Mouse (Mus musculus): ENCODE data around the gene Itga6. TPM values are rescaled to one million over a fixed set of nuclear protein-coding genes. Genes with fewer than 3 reads are reported as not detected.
"Not testable (repeated sequence)": the region's sequence is repeated elsewhere in the genome, so short reads cannot be mapped to it uniquely, and the experiment has no call there.

Itga6 gene
- polyA plus RNA-seq, 1 experiment from 2014 or later: 48.5 TPM

GRCm38 (mm10) chr2:71834371-71834770 is 89.0 kb downstream of the Itga6 start:
- H3K4me1 ChIP-seq (replicated peaks): peaks cover 5% of the 10 kb centered on the region
- H3K27me3 ChIP-seq: no peaks in the 10 kb centered on the region
- H3K9ac ChIP-seq: no peak overlapping the region
- 67% methylated on average over 7 of the region's 7 CpGs for WGBS
- no peak overlapping the region for H3K4me3 ChIP-seq
- no peak overlapping the region for H3K27ac ChIP-seq
- no peak for ATAC-seq (replicated peaks; ENCODE audit: insufficient number of reproducible peaks, insufficient read depth, low FRiP score, low read depth)
- H3K4me2 ChIP-seq: no peak overlapping the region
- peaks cover 11% of the 10 kb centered on the region; the same call in 1 of the 2 replicates for H3K36me3 ChIP-seq
- H3K9me3 ChIP-seq (replicated peaks): no peaks in the 10 kb centered on the region

GRCm38 (mm10) chr2:71835556-71835955 is 90.1 kb downstream of the Itga6 start:
- no peak overlapping the region for H3K9ac ChIP-seq
- H3K4me1 ChIP-seq (replicated peaks): peaks cover 5% of the 10 kb centered on the region
- H3K36me3 ChIP-seq: peaks cover 20% of the 10 kb centered on the region
- WGBS: 88% methylated on average over 8 of the region's 8 CpGs
- no peak for ATAC-seq (replicated peaks; ENCODE audit: insufficient number of reproducible peaks, insufficient read depth, low FRiP score, low read depth)
- no peak overlapping the region for H3K4me2 ChIP-seq
- H3K4me3 ChIP-seq: no peak overlapping the region
- H3K27ac ChIP-seq: no peak overlapping the region
- H3K27me3 ChIP-seq: no peaks in the 10 kb centered on the region
- no peaks in the 10 kb centered on the region for H3K9me3 ChIP-seq (replicated peaks)

GRCm38 (mm10) chr2:71836232-71836631 is 90.8 kb downstream of the Itga6 start:
- ATAC-seq (replicated peaks; ENCODE audit: insufficient number of reproducible peaks, insufficient read depth, low FRiP score, low read depth): no peak
- Histone ChIP-seq H3K4me1 (replicated peaks) (peaks cover 5% of the 10 kb centered on the region), H3K9me3 (replicated peaks) (no peaks in the 10 kb centered on the region), H3K4me2 (no peak overlapping the region), H3K4me3 (no peak overlapping the region), H3K36me3 (peaks cover 27% of the 10 kb centered on the region), H3K9ac (no peak overlapping the region), H3K27me3 (no peaks in the 10 kb centered on the region), H3K27ac (no peak overlapping the region)
- 70% methylated on average over 4 of the region's 4 CpGs for WGBS

GRCm38 (mm10) chr2:71837261-71837660 is 91.8 kb downstream of the Itga6 start:
- H3K4me1 ChIP-seq (replicated peaks): peaks cover 5% of the 10 kb centered on the region
- no peak overlapping the region for H3K4me3 ChIP-seq
- H3K36me3 ChIP-seq: peaks cover 28% of the 10 kb centered on the region
- H3K27ac ChIP-seq: no peak overlapping the region
- no peaks in the 10 kb centered on the region for H3K9me3 ChIP-seq (replicated peaks)
- no peak overlapping the region for H3K4me2 ChIP-seq
- no peak for ATAC-seq (replicated peaks; ENCODE audit: insufficient number of reproducible peaks, insufficient read depth, low FRiP score, low read depth)
- no peaks in the 10 kb centered on the region for H3K27me3 ChIP-seq
- WGBS: 59% methylated on average over 4 of the region's 4 CpGs
- no peak overlapping the region for H3K9ac ChIP-seq

GRCm38 (mm10) chr2:71837791-71838190 is 92.4 kb downstream of the Itga6 start:
- no peak overlapping the region for H3K9ac ChIP-seq
- 27% methylated on average over 6 of the region's 6 CpGs for WGBS
- H3K27ac ChIP-seq: no peak overlapping the region
- peaks cover 5% of the 10 kb centered on the region for H3K4me1 ChIP-seq (replicated peaks)
- H3K4me3 ChIP-seq: no peak overlapping the region
- H3K27me3 ChIP-seq: no peaks in the 10 kb centered on the region
- H3K4me2 ChIP-seq: no peak overlapping the region
- H3K9me3 ChIP-seq (replicated peaks): no peaks in the 10 kb centered on the region
- ATAC-seq (replicated peaks; ENCODE audit: insufficient number of reproducible peaks, insufficient read depth, low FRiP score, low read depth): no peak
- peaks cover 28% of the 10 kb centered on the region for H3K36me3 ChIP-seq

DNA sequence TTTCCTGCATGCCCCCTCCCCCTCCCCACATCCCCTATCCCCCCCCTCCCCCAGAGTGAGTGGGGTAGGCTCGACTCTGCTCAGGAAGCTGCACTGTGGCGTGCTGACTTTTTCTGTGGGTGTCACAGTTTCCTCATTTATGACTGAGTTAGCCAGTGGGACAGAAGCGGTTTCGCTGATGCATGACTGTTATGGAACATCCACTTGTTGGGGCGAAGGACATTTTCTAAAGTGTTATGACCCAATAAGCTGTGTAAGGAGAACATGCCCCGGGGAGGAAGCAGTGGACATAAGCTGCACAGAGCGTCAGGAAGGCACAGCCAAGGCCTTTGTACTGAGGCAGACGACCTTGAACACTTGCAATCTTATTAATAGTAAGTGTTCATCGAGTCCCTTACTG is 97.9 kb downstream of the Itga6 start:
- H3K27ac ChIP-seq: no peak overlapping the region
- ATAC-seq (replicated peaks; ENCODE audit: insufficient number of reproducible peaks, insufficient read depth, low FRiP score, low read depth): no peak
- H3K9me3 ChIP-seq (replicated peaks): no peaks in the 10 kb centered on the region
- H3K27me3 ChIP-seq: no peaks in the 10 kb centered on the region
- peaks cover 49% of the 10 kb centered on the region for H3K36me3 ChIP-seq
- H3K4me1 ChIP-seq (replicated peaks): peaks cover 3% of the 10 kb centered on the region; the same call in 1 of the 2 replicates
- 64% methylated on average over 9 of the region's 9 CpGs for WGBS
- no peak overlapping the region for H3K9ac ChIP-seq
- H3K4me2 ChIP-seq: no peak overlapping the region
- no peak overlapping the region for H3K4me3 ChIP-seq

GRCm38 (mm10) chr2:71844906-71845305 is 99.5 kb downstream of the Itga6 start:
- H3K4me3 ChIP-seq: no peak overlapping the region
- H3K36me3 ChIP-seq: peaks cover 40% of the 10 kb centered on the region
- no peak overlapping the region for H3K4me2 ChIP-seq
- H3K4me1 ChIP-seq (replicated peaks): peaks cover 3% of the 10 kb centered on the region; the same call in 1 of the 2 replicates
- no peak overlapping the region for H3K9ac ChIP-seq
- no peaks in the 10 kb centered on the region for H3K27me3 ChIP-seq
- ATAC-seq (replicated peaks; ENCODE audit: insufficient number of reproducible peaks, insufficient read depth, low FRiP score, low read depth): no peak
- no peak overlapping the region for H3K27ac ChIP-seq
- no peaks in the 10 kb centered on the region for H3K9me3 ChIP-seq (replicated peaks)
- 75% methylated on average over 6 of the region's 6 CpGs for WGBS

GRCm38 (mm10) chr2:71852161-71852560 is 106.7 kb downstream of the Itga6 start:
- not testable (repeated sequence) for H3K4me3 ChIP-seq; H3K4me2 ChIP-seq; H3K4me1 ChIP-seq (replicated peaks); ATAC-seq (replicated peaks; ENCODE audit: insufficient number of reproducible peaks, insufficient read depth, low FRiP score, low read depth); H3K9ac ChIP-seq; H3K27me3 ChIP-seq; H3K9me3 ChIP-seq (replicated peaks); H3K27ac ChIP-seq
- WGBS: 6% methylated on average over 6 of the region's 8 CpGs
- peaks cover 14% of the 10 kb centered on the region for H3K36me3 ChIP-seq

- peaks cover 15% of the 10 kb centered on the region for H3K36me3 ChIP-seq
- ATAC-seq (replicated peaks; ENCODE audit: insufficient number of reproducible peaks, insufficient read depth, low FRiP score, low read depth): no peak
- H3K4me1 ChIP-seq (replicated peaks): no peaks in the 10 kb centered on the region
- H3K9ac ChIP-seq: no peak overlapping the region
- 78% methylated on average over 5 of the region's 5 CpGs for WGBS
- H3K9me3 ChIP-seq (replicated peaks): no peaks in the 10 kb centered on the region
- H3K4me2 ChIP-seq: no peak overlapping the region
- no peak overlapping the region for H3K4me3 ChIP-seq
- H3K27me3 ChIP-seq: no peaks in the 10 kb centered on the region
- H3K27ac ChIP-seq: no peak overlapping the region
These were observed 109.7 kb downstream of the Itga6 start for GRCm38 (mm10) chr2:71855076-71855475.

DNA sequence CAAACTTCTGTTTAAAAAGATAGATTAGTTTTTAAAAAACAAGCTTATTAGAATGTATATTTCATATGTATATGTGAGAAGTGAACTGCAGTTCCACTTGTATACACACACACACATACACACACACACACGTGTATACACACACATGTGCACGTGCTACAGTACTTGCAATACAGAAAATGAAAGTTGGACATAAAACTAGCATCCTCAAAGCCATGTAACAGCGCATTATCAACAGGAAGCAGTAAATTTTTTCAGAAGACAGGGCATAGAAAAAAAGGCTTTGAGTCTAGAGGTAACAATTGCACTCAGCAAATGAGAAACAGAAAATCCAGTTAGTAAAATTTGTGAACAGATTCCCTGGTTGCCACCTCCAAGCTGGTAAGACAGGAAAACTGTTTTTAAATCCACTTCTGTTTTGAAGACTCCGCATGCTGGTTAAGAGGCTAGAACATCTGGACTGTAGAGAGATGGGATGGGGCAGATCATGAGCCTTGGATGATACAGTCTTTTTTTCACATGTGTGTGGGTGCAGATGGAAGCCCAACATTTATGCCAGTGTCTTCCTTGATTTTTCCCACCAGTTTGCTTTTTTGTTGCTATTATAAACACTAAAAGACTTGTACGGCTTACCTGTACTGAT is 118.2 kb downstream of the Itga6 start:
- Histone ChIP-seq H3K4me3 (no peak overlapping the region), H3K36me3 (0 out of 2 replicates have a peak, but pooled peaks cover under 1% of the 10 kb centered on the region), H3K9ac (no peak overlapping the region), H3K4me1 (replicated peaks) (peaks cover 6% of the 10 kb centered on the region), H3K27ac (no peak overlapping the region), H3K9me3 (replicated peaks) (no peaks in the 10 kb centered on the region), H3K4me2 (no peak overlapping the region), H3K27me3 (no peaks in the 10 kb centered on the region)
- no peak for ATAC-seq (replicated peaks; ENCODE audit: insufficient number of reproducible peaks, insufficient read depth, low FRiP score, low read depth)
- WGBS: 80% methylated on average over 5 of the region's 5 CpGs

- H3K36me3 ChIP-seq: no peaks in the 10 kb centered on the region
- no peak overlapping the region for H3K4me3 ChIP-seq
- no peak overlapping the region for H3K9ac ChIP-seq
- no peak for ATAC-seq (replicated peaks; ENCODE audit: insufficient number of reproducible peaks, insufficient read depth, low FRiP score, low read depth)
- 25% methylated on average over 3 of the region's 3 CpGs for WGBS
- no peaks in the 10 kb centered on the region for H3K9me3 ChIP-seq (replicated peaks)
- H3K4me1 ChIP-seq (replicated peaks): peaks cover 6% of the 10 kb centered on the region
- no peaks in the 10 kb centered on the region for H3K27me3 ChIP-seq
- H3K27ac ChIP-seq: no peak overlapping the region
- H3K4me2 ChIP-seq: no peak overlapping the region
These were observed 119.6 kb downstream of the Itga6 start for GRCm38 (mm10) chr2:71865022-71865421.

DNA sequence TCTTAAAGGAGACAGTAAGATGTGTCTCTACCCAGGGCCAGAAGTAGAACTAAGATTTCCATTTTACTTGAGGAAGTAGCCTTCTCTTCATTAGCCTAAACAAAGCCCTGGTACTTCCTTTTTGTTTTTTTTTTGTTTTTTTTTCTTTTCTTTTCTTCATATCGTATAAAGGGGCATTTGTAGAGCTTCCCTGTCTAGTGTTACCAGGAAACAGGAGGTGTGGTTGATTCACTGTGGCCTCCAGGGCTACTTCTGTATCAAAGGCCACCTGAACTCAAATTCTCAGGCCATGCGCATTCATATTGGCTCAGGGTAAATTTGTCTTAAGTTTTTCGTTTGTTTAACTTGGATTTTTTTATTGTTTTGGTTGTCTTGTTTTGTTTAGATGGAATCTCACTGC is 120.5 kb downstream of the Itga6 start:
- Histone ChIP-seq H3K4me3 (no peak overlapping the region), H3K27ac (no peak overlapping the region), H3K9ac (no peak overlapping the region), H3K36me3 (no peaks in the 10 kb centered on the region), H3K4me2 (no peak overlapping the region), H3K9me3 (replicated peaks) (no peaks in the 10 kb centered on the region), H3K4me1 (replicated peaks) (peaks cover 6% of the 10 kb centered on the region), H3K27me3 (no peaks in the 10 kb centered on the region)
- WGBS: 49% methylated on average over 3 of the region's 3 CpGs
- no peak for ATAC-seq (replicated peaks; ENCODE audit: insufficient number of reproducible peaks, insufficient read depth, low FRiP score, low read depth)

All from heart, embryonic 15.5 days (tissue).